Mouse (Mus musculus): ENCODE measurements around the gene Olfr71.

DNA sequence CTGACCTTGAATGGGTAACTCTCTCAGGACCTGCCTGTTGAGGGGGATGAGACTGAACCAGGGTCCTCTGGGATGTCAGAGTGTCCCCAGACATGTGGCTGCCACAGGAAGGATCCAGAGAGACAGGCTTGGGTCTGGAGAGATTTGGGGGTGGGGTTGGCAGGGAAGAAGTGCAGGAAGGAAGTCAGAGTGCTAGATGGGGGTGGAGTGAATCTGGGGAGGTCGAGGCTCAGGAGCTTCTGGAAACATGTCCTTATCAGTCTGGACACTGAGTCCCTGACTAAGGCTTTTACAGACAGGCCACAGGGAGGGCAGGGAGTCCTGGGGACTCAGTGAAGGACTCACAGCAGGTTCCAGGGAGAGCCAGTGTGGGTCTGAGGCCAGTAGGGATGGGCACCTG lies 22.1 kb upstream of the Olfr71 start:
- TF ChIP-seq CTCF (IDR thresholded peaks at IDR 0.05; ENCODE audit: control insufficient read depth, insufficient read depth, low read length), result no peak
- no peak for TF ChIP-seq POLR2A (IDR thresholded peaks at IDR 0.05; ENCODE audit: borderline replicate concordance, control insufficient read depth, low read depth, low read length)
